Mouse (Mus musculus) left cerebral cortex, adult 8-10 months (tissue): ENCODE measurements at regions not wholly inside any gene's neighbourhood (a gene's known extent, or its start where the extent isn't known, plus 50 kb on each side); places are given as distances from the start of the nearest gene placed in this dataset.
A peak's percentile ranks its signal among the peaks of the same experiment; 100 is the strongest.

Experiments used
- DNase-seq, 2 experiments: peaks; one replicate each; pipeline ENCODE4 v3.0.0; 2022; ENCODE audit warnings: low spot score in 2 of 2

- DNase-seq: no peak
These were observed 204.6 kb upstream of the Trib2 start for GRCm38 (mm10) chr12:16021202-16021821.

- DNase-seq: no peak
These were observed 201.5 kb upstream of the Trib2 start for GRCm38 (mm10) chr12:16018237-16018636.

- DNase-seq: no peak
These were observed 199.9 kb upstream of the Trib2 start for GRCm38 (mm10) chr12:16016621-16017020.

- DNase-seq: no peak
These were observed 198.9 kb upstream of the Trib2 start for GRCm38 (mm10) chr12:16015596-16015995.

GRCm38 (mm10) chr12:16014679-16015078 lies 198.0 kb upstream of the Trib2 start:
- no peak for DNase-seq

GRCm38 (mm10) chr12:16013861-16014630 lies 197.3 kb upstream of the Trib2 start:
- no peak for DNase-seq

GRCm38 (mm10) chr12:16013354-16013753 lies 196.6 kb upstream of the Trib2 start:
- no peak for DNase-seq

GRCm38 (mm10) chr12:16012081-16012480 lies 195.4 kb upstream of the Trib2 start:
- no peak for DNase-seq

- DNase-seq: no peak
These were observed 193.3 kb upstream of the Trib2 start for GRCm38 (mm10) chr12:16009822-16010620.

GRCm38 (mm10) chr12:16008763-16009515 lies 192.2 kb upstream of the Trib2 start:
- no peak for DNase-seq

GRCm38 (mm10) chr12:16008261-16008660 lies 191.5 kb upstream of the Trib2 start:
- DNase-seq: no peak

GRCm38 (mm10) chr12:16006688-16007087 lies 190.0 kb upstream of the Trib2 start:
- peak in 1 of 2 experiments; percentile 41 for DNase-seq

- no peak for DNase-seq
These were observed 189.6 kb upstream of the Trib2 start for GRCm38 (mm10) chr12:16006286-16006685.

- DNase-seq: no peak
These were observed 185.1 kb upstream of the Trib2 start for GRCm38 (mm10) chr12:16001811-16002210.

- DNase-seq: no peak
These were observed 184.5 kb upstream of the Trib2 start for GRCm38 (mm10) chr12:16001225-16001624.

GRCm38 (mm10) chr12:15998331-15998730 lies 181.6 kb upstream of the Trib2 start:
- DNase-seq: no peak

GRCm38 (mm10) chr12:15993866-15994265 lies 177.1 kb upstream of the Trib2 start:
- DNase-seq: no peak

GRCm38 (mm10) chr12:15986351-15986750 lies 169.6 kb upstream of the Trib2 start:
- DNase-seq: no peak

GRCm38 (mm10) chr12:15985649-15986048 lies 168.9 kb upstream of the Trib2 start:
- DNase-seq: no peak

- no peak for DNase-seq
These were observed 167.0 kb upstream of the Trib2 start for GRCm38 (mm10) chr12:15983591-15984300.

- no peak for DNase-seq
These were observed 165.0 kb upstream of the Trib2 start for GRCm38 (mm10) chr12:15981741-15982140.
